In genomic region chr12:109458896-109459295, GRCm38 (mm10) we compare ENCODE assay signal across 13 mouse cellular contexts. TPM values are rescaled to one million over a fixed set of nuclear protein-coding genes. Genes with fewer than 3 reads are reported as not detected.
DNase-seq lines count a peak whose midpoint lies in the region; ATAC-seq and TF ChIP-seq lines count a peak whose summit lies in the region.
"Had no signal": no experiment of that assay in that cellular context is flagged by ENCODE, and none has a peak within 500 bp of the region (broad histone marks: within the 10 kb centered on the region; RNA-seq: fewer than 3 reads in every experiment).

No protein-coding gene starts in this region.

- H3K9me3 ChIP-seq in midbrain, embryonic 11.5 days (ENCODE audit: control insufficient read depth, low read length) = no peaks in the 10 kb centered on the region
- no peaks in the 10 kb centered on the region for H3K9me3 ChIP-seq in midbrain, postnatal 0 days (ENCODE audit: low read length)
- no peaks in the 10 kb centered on the region for H3K9me3 ChIP-seq in intestine, embryonic 16.5 days (ENCODE audit: control insufficient read depth, low read length)
- H3K9me3 ChIP-seq: megakaryocyte, embryonic 14.5 days had no signal

- no peak for ATAC-seq in midbrain, embryonic 11.5 days (ENCODE audit: low FRiP score)
- ATAC-seq in midbrain, postnatal 0 days (ENCODE audit: low FRiP score) = no peak
- ATAC-seq in intestine, embryonic 16.5 days = no peak

- DNase-seq in heart, adult 11 months = peak; percentile 58
- no peak for DNase-seq in heart, postnatal 10 days
- peak; percentile 92 for DNase-seq in midbrain, embryonic 11.5 days (ENCODE audit: low spot score, missing footprints)
- no peak for DNase-seq in midbrain, postnatal 0 days (ENCODE audit: low spot score)
- no peak for DNase-seq in layer of hippocampus, postnatal 14 days (ENCODE audit: low spot score in 2 of 2)
- no peak for DNase-seq in left cerebral cortex, adult 9 months (ENCODE audit: low spot score in 2 of 2)
- no peak for DNase-seq in kidney, adult 9 months
- DNase-seq: adrenal gland, postnatal 10 days; B cell, adult 2 months; cerebellum, adult 2 months had no signal

- H3K27me3 ChIP-seq in midbrain, embryonic 11.5 days (ENCODE audit: control insufficient read depth, insufficient read depth, low read length) = peaks cover 66% of the 10 kb centered on the region
- H3K27me3 ChIP-seq in midbrain, postnatal 0 days (ENCODE audit: insufficient read depth, low read length) = peaks cover 50% of the 10 kb centered on the region
- peaks cover 13% of the 10 kb centered on the region; the same call in 1 of the 2 replicates for H3K27me3 ChIP-seq in intestine, embryonic 16.5 days (replicated peaks; ENCODE audit: control insufficient read depth, insufficient read depth, low read length)

- H3K9ac ChIP-seq in midbrain, embryonic 11.5 days (ENCODE audit: low read length) = no peak overlapping the region; the same call in 1 of the 2 replicates
- no peak overlapping the region for H3K9ac ChIP-seq in midbrain, postnatal 0 days (replicated peaks; ENCODE audit: low read length, poor library complexity, severe bottlenecking)
- no peak overlapping the region for H3K9ac ChIP-seq in intestine, embryonic 16.5 days (ENCODE audit: low read depth, low read length)

- no peak for TF ChIP-seq CTCF in midbrain, postnatal 0 days (IDR thresholded peaks at IDR 0.05)

- no peaks in the 10 kb centered on the region for H3K36me3 ChIP-seq in midbrain, embryonic 11.5 days (ENCODE audit: control insufficient read depth, insufficient read depth, low read length)
- no peaks in the 10 kb centered on the region for H3K36me3 ChIP-seq in midbrain, postnatal 0 days (ENCODE audit: insufficient read depth, low read length)
- H3K36me3 ChIP-seq in intestine, embryonic 16.5 days (ENCODE audit: control insufficient read depth, insufficient read depth, low read length) = no peaks in the 10 kb centered on the region

- peaks cover 40% of the 10 kb centered on the region for H3K4me1 ChIP-seq in midbrain, embryonic 11.5 days (ENCODE audit: control insufficient read depth, insufficient read depth, low read length)
- peaks cover 3% of the 10 kb centered on the region; the same call in 1 of the 2 replicates for H3K4me1 ChIP-seq in midbrain, postnatal 0 days (ENCODE audit: insufficient read depth, low read length)
- peaks cover 15% of the 10 kb centered on the region for H3K4me1 ChIP-seq in intestine, embryonic 16.5 days (ENCODE audit: control insufficient read depth, insufficient read depth, low read length)
- H3K4me1 ChIP-seq: megakaryocyte, embryonic 14.5 days had no signal

- H3K27ac ChIP-seq in midbrain, embryonic 11.5 days (ENCODE audit: low read depth, low read length) = no peak overlapping the region
- no peak overlapping the region for H3K27ac ChIP-seq in midbrain, postnatal 0 days (ENCODE audit: low read depth, low read length)
- no peak overlapping the region for H3K27ac ChIP-seq in intestine, embryonic 16.5 days (ENCODE audit: low read length)

- peak overlapping the region; percentile 30; the same call in 1 of the 2 replicates for H3K4me2 ChIP-seq in midbrain, embryonic 11.5 days
- H3K4me2 ChIP-seq in midbrain, postnatal 0 days (ENCODE audit: low read depth, low read length, poor library complexity, severe bottlenecking) = no peak overlapping the region
- 0 out of 2 replicates have a peak overlapping the region, but pooled peaks have one; percentile 6 for H3K4me2 ChIP-seq in intestine, embryonic 16.5 days (ENCODE audit: low read depth, low read length)

- H3K4me3 ChIP-seq in midbrain, embryonic 11.5 days (ENCODE audit: low read depth, low read length) = no peak overlapping the region
- no peak overlapping the region for H3K4me3 ChIP-seq in midbrain, postnatal 0 days (ENCODE audit: low read depth, low read length)
- no peak overlapping the region for H3K4me3 ChIP-seq in intestine, embryonic 16.5 days (ENCODE audit: low read length)
- H3K4me3 ChIP-seq: megakaryocyte, embryonic 14.5 days had no signal

- 20% methylated on average over 10 of the region's 10 CpGs for WGBS in midbrain, embryonic 11.5 days
- WGBS in midbrain, postnatal 0 days = 13% methylated on average over 10 of the region's 10 CpGs
- WGBS in intestine, embryonic 16.5 days = 29% methylated on average over 10 of the region's 10 CpGs

- intact Hi-C loops in heart, postnatal 10 days (cut with DNase I) = no loop called here

RNA-seq across cellular contexts. Expression of gene Dlk1, which starts 6.3 kb away (rescaled TPM):
- 10 to 100 TPM; 17.2 to 17.7 TPM for total RNA-seq in heart, postnatal 10 days (2021)
- 75.1 and 76.7 TPM in 2 replicates for polyA plus RNA-seq in midbrain, embryonic 11.5 days (2014; fragmentation: Nextera tagmentation; extraction: Ambion mirVana)
- total RNA-seq in midbrain, postnatal 0 days (2014; rRNA removed) = 22.1 and 38.8 TPM in 2 replicates
- 41.4 and 47.5 TPM in 2 replicates for polyA plus RNA-seq in midbrain, postnatal 0 days (2015; fragmentation: Nextera tagmentation; extraction: Ambion mirVana)
- 325 and 385 TPM in 2 replicates for polyA plus RNA-seq in intestine, embryonic 16.5 days (2015; fragmentation: Nextera tagmentation; extraction: Ambion mirVana)
- 1 to 10 TPM; 1.9 to 2.3 TPM for total RNA-seq in layer of hippocampus, postnatal 14 days (2021)
- total RNA-seq: liver, adult 2 months had no signal

Comparison
In these comparisons a context has a peak if more than half of its experiments do, and no peak if none do; other contexts are left out.
1. DNase-seq: peak in heart, adult 11 months (single experiment) and midbrain, embryonic 11.5 days (single experiment); none in heart, postnatal 10 days (0 of 2), midbrain, postnatal 0 days (single experiment), layer of hippocampus, postnatal 14 days (0 of 2), left cerebral cortex, adult 9 months (0 of 2) and kidney, adult 9 months (single experiment).